Comparison of ENCODE assay signal across 8 mouse cellular contexts in the genomic region with DNA sequence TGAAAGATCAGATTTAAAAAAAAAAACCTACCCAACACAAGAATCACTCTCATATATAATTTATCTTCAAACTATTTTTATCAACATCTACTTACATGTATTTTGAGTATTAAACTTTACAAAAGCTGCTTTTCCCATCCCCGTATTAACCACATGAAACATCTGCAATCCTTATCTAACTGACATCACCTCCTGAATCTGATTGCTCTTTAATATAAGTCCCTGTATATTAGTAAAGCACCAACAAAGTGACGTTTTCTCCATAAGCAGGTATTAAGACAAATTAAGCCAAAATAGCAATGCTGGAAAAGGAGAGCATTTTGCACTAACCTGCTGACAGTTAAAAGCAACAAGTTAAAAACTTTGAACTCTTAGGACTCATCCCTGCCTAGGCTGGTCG. TPM values are rescaled to one million over a fixed set of nuclear protein-coding genes. Genes with fewer than 3 reads are reported as not detected.
A peak's percentile ranks its signal among the peaks of the same experiment; 100 is the strongest.
DNase-seq lines count a peak whose midpoint lies in the region; ATAC-seq and TF ChIP-seq lines count a peak whose summit lies in the region.

No protein-coding gene starts in this region.

- no peaks in the 10 kb centered on the region for H3K9me3 ChIP-seq in embryonic facial prominence, embryonic 11.5 days (replicated peaks; ENCODE audit: control insufficient read depth, low read length)
- no peaks in the 10 kb centered on the region for H3K9me3 ChIP-seq in intestine, embryonic 15.5 days
- H3K9me3 ChIP-seq in neural tube, embryonic 13.5 days = no peaks in the 10 kb centered on the region

- no peaks in the 10 kb centered on the region for H3K36me3 ChIP-seq in embryonic facial prominence, embryonic 11.5 days (replicated peaks; ENCODE audit: control insufficient read depth, insufficient read depth, low read depth, low read length)
- no peaks in the 10 kb centered on the region for H3K36me3 ChIP-seq in intestine, embryonic 15.5 days
- no peaks in the 10 kb centered on the region for H3K36me3 ChIP-seq in neural tube, embryonic 13.5 days

- H3K9ac ChIP-seq in embryonic facial prominence, embryonic 11.5 days (replicated peaks; ENCODE audit: low read length) = peak overlapping the region; percentile 90
- H3K9ac ChIP-seq in intestine, embryonic 15.5 days = peak overlapping the region; percentile 98
- peak overlapping the region; percentile 98 for H3K9ac ChIP-seq in neural tube, embryonic 13.5 days

- ATAC-seq in embryonic facial prominence, embryonic 11.5 days (replicated peaks; ENCODE audit: insufficient number of reproducible peaks, low FRiP score, low TSS enrichment, low read depth) = no peak
- no peak for ATAC-seq in intestine, embryonic 15.5 days
- ATAC-seq in neural tube, embryonic 13.5 days (ENCODE audit: low read depth) = no peak

- intact Hi-C loops in left cerebral cortex, adult 2 months (cut with DNase I) = loop anchor here (2.0 kb wide), 1 partner anchor 56 kb away; no protein-coding TSS in a partner anchor

- peak overlapping the region; percentile 65 for H3K4me3 ChIP-seq in left cerebral cortex, adult 2 months
- H3K4me3 ChIP-seq in embryonic facial prominence, embryonic 11.5 days (ENCODE audit: low read depth, low read length) = peak overlapping the region; percentile 99
- H3K4me3 ChIP-seq in intestine, embryonic 15.5 days (replicated peaks) = peak overlapping the region; percentile 83
- H3K4me3 ChIP-seq in neural tube, embryonic 13.5 days = peak overlapping the region; percentile 100

- 8% methylated on average over 3 of the region's 3 CpGs for WGBS in embryonic facial prominence, embryonic 11.5 days
- WGBS in intestine, embryonic 15.5 days = 2% methylated on average over 3 of the region's 3 CpGs
- WGBS in neural tube, embryonic 13.5 days = 4% methylated on average over 3 of the region's 3 CpGs

- H3K4me1 ChIP-seq in embryonic facial prominence, embryonic 11.5 days (ENCODE audit: control insufficient read depth, insufficient read depth, low read length) = no peaks in the 10 kb centered on the region
- H3K4me1 ChIP-seq in intestine, embryonic 15.5 days (replicated peaks) = 0 out of 2 replicates have a peak, but pooled peaks cover 2% of the 10 kb centered on the region
- H3K4me1 ChIP-seq in neural tube, embryonic 13.5 days (replicated peaks) = peaks cover 36% of the 10 kb centered on the region

- no peaks in the 10 kb centered on the region for H3K27me3 ChIP-seq in embryonic facial prominence, embryonic 11.5 days (ENCODE audit: control insufficient read depth, insufficient read depth, low read length)
- H3K27me3 ChIP-seq in intestine, embryonic 15.5 days (replicated peaks) = no peaks in the 10 kb centered on the region
- H3K27me3 ChIP-seq in neural tube, embryonic 13.5 days = no peaks in the 10 kb centered on the region

- TF ChIP-seq CTCF in left cerebral cortex, adult 2 months (IDR thresholded peaks at IDR 0.05) = no peak

- peak overlapping the region; percentile 99; the same call in 1 of the 2 replicates for H3K27ac ChIP-seq in left cerebral cortex, adult 2 months
- H3K27ac ChIP-seq in embryonic facial prominence, embryonic 11.5 days (replicated peaks; ENCODE audit: low read depth, low read length) = peak overlapping the region; percentile 94
- peak overlapping the region; percentile 99 for H3K27ac ChIP-seq in intestine, embryonic 15.5 days
- H3K27ac ChIP-seq in neural tube, embryonic 13.5 days (replicated peaks) = peak overlapping the region; percentile 97; the same call in 1 of the 2 replicates

- H3K4me2 ChIP-seq in embryonic facial prominence, embryonic 11.5 days (ENCODE audit: low read depth, low read length) = peak overlapping the region; percentile 82
- H3K4me2 ChIP-seq in intestine, embryonic 15.5 days (replicated peaks) = peak overlapping the region; percentile 69
- peak overlapping the region; percentile 97 for H3K4me2 ChIP-seq in neural tube, embryonic 13.5 days

- DNase-seq in left cerebral cortex, adult 2 months (ENCODE audit: extremely low spot score in 1 of 2, low spot score in 2 of 2) = no peak
- no peak for DNase-seq in left cerebral cortex, adult 8-10 months (ENCODE audit: low spot score in 2 of 2)
- DNase-seq in embryonic facial prominence, embryonic 11.5 days (ENCODE audit: low spot score) = no peak
- DNase-seq in gastrocnemius, adult 18-20 months (ENCODE audit: low spot score) = no peak
- DNase-seq in right cerebral cortex, postnatal 4 days = no peak
- no peak for DNase-seq in layer of hippocampus, adult 8-10 months (ENCODE audit: low spot score in 2 of 2)

RNA-seq across cellular contexts. Expression of a gene that starts 2.0 kb away (rescaled TPM):
- 10 to 100 TPM; 55.9 to 71.6 TPM for total RNA-seq in left cerebral cortex, adult 2 months (2021)
- 10 to 100 TPM; 54.0 to 59.9 (median 55.3) TPM for total RNA-seq in left cerebral cortex, adult 8-10 months (2022)
- polyA plus RNA-seq in embryonic facial prominence, embryonic 11.5 days (2014; fragmentation: Nextera tagmentation; extraction: Ambion mirVana) = 17.4 and 20.7 TPM in 2 replicates
- polyA plus RNA-seq in intestine, embryonic 15.5 days (2015; fragmentation: Nextera tagmentation; extraction: Ambion mirVana) = 13.8 and 14.5 TPM in 2 replicates
- 15.1 and 16.6 TPM in 2 replicates for polyA plus RNA-seq in neural tube, embryonic 13.5 days (2015; fragmentation: Nextera tagmentation; extraction: Ambion mirVana)
- 10 to 100 TPM; 18.6 to 19.6 TPM for total RNA-seq in gastrocnemius, adult 18-20 months (2021)
- total RNA-seq in layer of hippocampus, adult 8-10 months (2022) = 10 to 100 TPM; 57.4 to 64.8 (median 59.1) TPM
